Comparison of ENCODE assay signal across 22 mouse cellular contexts in genomic region chr7:66476289-66476688, GRCm38 (mm10). TPM values are rescaled to one million over a fixed set of nuclear protein-coding genes. Genes with fewer than 3 reads are reported as not detected.
"Had no signal": no experiment of that assay in that cellular context is flagged by ENCODE, and none has a peak within 500 bp of the region (broad histone marks: within the 10 kb centered on the region; RNA-seq: fewer than 3 reads in every experiment).

No protein-coding gene starts in this region.

- H3K4me2 ChIP-seq: limb, embryonic 13.5 days; liver, embryonic 12.5 days; liver, embryonic 15.5 days; lung, embryonic 15.5 days; midbrain, embryonic 13.5 days; neural tube, embryonic 13.5 days had no signal

- H3K27ac ChIP-seq: layer of hippocampus, adult 2 months; limb, embryonic 10.5 days; limb, embryonic 13.5 days; liver, embryonic 12.5 days; liver, embryonic 15.5 days; lung, embryonic 15.5 days; midbrain, embryonic 10.5 days; midbrain, embryonic 13.5 days; neural tube, embryonic 13.5 days had no signal

- H3K9ac ChIP-seq: limb, embryonic 13.5 days; liver, embryonic 12.5 days; liver, embryonic 15.5 days; lung, embryonic 15.5 days; midbrain, embryonic 13.5 days; neural tube, embryonic 13.5 days had no signal

- H3K27me3 ChIP-seq: limb, embryonic 13.5 days; liver, embryonic 12.5 days; liver, embryonic 15.5 days; lung, embryonic 15.5 days; neural tube, embryonic 13.5 days had no signal

- ATAC-seq: liver, embryonic 12.5 days; midbrain, embryonic 13.5 days; midbrain, embryonic 16.5 days had no signal

- H3K36me3 ChIP-seq: limb, embryonic 10.5 days; limb, embryonic 13.5 days; liver, embryonic 12.5 days; liver, embryonic 15.5 days; lung, embryonic 15.5 days; midbrain, embryonic 10.5 days; midbrain, embryonic 13.5 days; neural tube, embryonic 13.5 days had no signal

- H3K4me1 ChIP-seq: liver, embryonic 12.5 days; liver, embryonic 15.5 days; midbrain, embryonic 13.5 days; neural tube, embryonic 13.5 days had no signal

- H3K9me3 ChIP-seq: limb, embryonic 10.5 days; limb, embryonic 13.5 days; liver, embryonic 12.5 days; liver, embryonic 15.5 days; lung, embryonic 15.5 days; midbrain, embryonic 10.5 days; midbrain, embryonic 13.5 days; neural tube, embryonic 13.5 days had no signal

- H3K4me3 ChIP-seq: layer of hippocampus, adult 2 months; limb, embryonic 10.5 days; limb, embryonic 13.5 days; liver, embryonic 12.5 days; liver, embryonic 15.5 days; lung, embryonic 15.5 days; megakaryocyte, embryonic 14.5 days; midbrain, embryonic 10.5 days; midbrain, embryonic 13.5 days; myocyte; neural tube, embryonic 13.5 days had no signal

- DNase-seq: kidney, postnatal 25 days; layer of hippocampus, adult 9-11 months; liver; lung, adult 18-20 months; lung, postnatal 10 days; lung, postnatal 36 days; retina, postnatal 1 day; thymus, adult 18-20 months; thymus, postnatal 36 days had no signal

RNA-seq across cellular contexts. Expression of gene Aldh1a3, which starts 49.0 kb away (rescaled TPM):
- total RNA-seq: neutrophil, adult 5-6 weeks had no signal
